Mouse (Mus musculus) liver, postnatal 0 days (tissue): ENCODE measurements around the gene Mnat1. TPM values are rescaled to one million over a fixed set of nuclear protein-coding genes. Genes with fewer than 3 reads are reported as not detected.
"Not testable (repeated sequence)": the region's sequence is repeated elsewhere in the genome, so short reads cannot be mapped to it uniquely, and the experiment has no call there.

Experiments used
- ATAC-seq: fragments of 200-750 bp; cut with Nextera tagmentation; 2 replicates; pipeline ENCODE4 v1.8.0; 2017; ENCODE audit warnings: mild to moderate bottlenecking, moderate library complexity
- DNase-seq: peaks from one replicate; pipeline ENCODE4 v3.0.0-alpha.2; 2016
- H3K27ac ChIP-seq: fragments of 300-500 bp; sonication (generic); 2 replicates; pipeline ENCODE4 v1.5.1; 2014; ENCODE audit warnings: antibody characterized with exemption, moderate library complexity, mild to moderate bottlenecking, low read depth
- H3K27me3 ChIP-seq: fragments of 300-500 bp; sonication (generic); 2 replicates; pipeline ENCODE4 v1.6.1; 2014; ENCODE audit warnings: low read length, control low read depth, mixed read lengths; ENCODE audit not compliant: insufficient read depth
- H3K36me3 ChIP-seq: fragments of 300-500 bp; sonication (generic); replicated peaks from 2 replicates; pipeline ENCODE4 v1.6.1; 2014; ENCODE audit warnings: mild to moderate bottlenecking, control low read depth, low read length, moderate library complexity, mixed read lengths; ENCODE audit not compliant: insufficient read depth
- H3K4me1 ChIP-seq: fragments of 300-500 bp; sonication (generic); 2 replicates; pipeline ENCODE4 v1.6.1; 2014; ENCODE audit warnings: antibody characterized with exemption, mild to moderate bottlenecking, control low read depth; ENCODE audit not compliant: insufficient read depth
- H3K4me2 ChIP-seq: fragments of 300-500 bp; sonication (generic); 2 replicates; pipeline ENCODE4 v1.6.1; 2014; ENCODE audit warnings: low read depth, mild to moderate bottlenecking, low read length, moderate library complexity, mixed read lengths
- H3K4me3 ChIP-seq: fragments of 300-500 bp; sonication (generic); 2 replicates; pipeline ENCODE4 v1.5.1; 2014; ENCODE audit warnings: low read depth, low read length
- H3K9ac ChIP-seq: fragments of 300-500 bp; sonication (generic); replicated peaks from 2 replicates; pipeline ENCODE4 v1.6.1; 2014; ENCODE audit warnings: mild to moderate bottlenecking, moderate library complexity
- H3K9me3 ChIP-seq: fragments of 300-500 bp; sonication (generic); 2 replicates; pipeline ENCODE4 v1.6.1; 2016; ENCODE audit warnings: mild to moderate bottlenecking, control low read depth, low read length, mixed read lengths
- CTCF ChIP-seq: sonication (generic); IDR thresholded peaks from 2 replicates; pipeline ENCODE4 v1.5.1; 2016; ENCODE audit warnings: antibody characterized with exemption, low read depth
- EP300 ChIP-seq: IDR thresholded peaks from 2 replicates; pipeline ENCODE4 v1.6.1; 2016; ENCODE audit warnings: antibody characterized with exemption, low read depth, mild to moderate bottlenecking
- WGBS: fragments of 180-500 bp; shearing (Covaris S2); extraction: QIAGEN DNeasy Blood & Tissue Kit; methylation state at CpG from one replicate; pipeline ENCODE4 v1.1.7; 2014; ENCODE audit not compliant: insufficient replicate concordance; 5-methylcytosine and 5-hydroxymethylcytosine counted together
- polyA plus RNA-seq: library from polyadenylated mRNA; unstranded; fragments of >200 nt; fragmentation: Nextera tagmentation; extraction: Ambion mirVana; gene quantifications from 2 replicates; pipeline ENCODE4 v1.2.1, GENCODE M21; 2015

Gene Mnat1
- polyA plus RNA-seq, 1 experiment from 2014 or later, result 8.6 TPM

DNA sequence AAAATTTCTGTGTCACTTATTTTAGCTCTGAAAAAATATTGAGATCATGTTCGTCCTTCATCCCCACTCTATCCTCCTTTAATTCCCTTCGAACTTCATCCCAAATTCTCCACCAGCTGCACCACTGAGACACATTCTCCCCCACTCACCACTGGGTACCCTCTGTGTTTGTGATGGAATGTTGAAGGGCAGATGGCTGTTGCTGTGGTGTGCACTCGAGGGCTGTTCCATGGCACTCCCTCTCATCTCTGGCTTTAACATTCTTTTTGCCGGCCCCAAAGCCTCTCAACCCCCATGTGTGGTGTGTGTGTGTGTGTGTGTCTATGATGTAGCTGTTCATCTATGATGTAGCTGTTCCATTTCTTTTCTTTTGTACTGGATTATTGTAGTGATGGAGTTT lies 1.7 kb downstream of the Mnat1 start:
- H3K9ac ChIP-seq, result no peak overlapping the region
- TF ChIP-seq EP300 (no peak), CTCF (no peak)
- no peaks in the 10 kb centered on the region for H3K9me3 ChIP-seq
- no peak for ATAC-seq
- DNase-seq, result no peak
- WGBS, result 71% methylated on average over 4 of the region's 4 CpGs
- H3K27me3 ChIP-seq, result no peaks in the 10 kb centered on the region
- H3K27ac ChIP-seq, result no peak overlapping the region
- no peak overlapping the region for H3K4me3 ChIP-seq
- H3K4me1 ChIP-seq, result 0 out of 2 replicates have a peak, but pooled peaks cover 4% of the 10 kb centered on the region
- no peak overlapping the region for H3K4me2 ChIP-seq
- H3K36me3 ChIP-seq, result no peaks in the 10 kb centered on the region

DNA sequence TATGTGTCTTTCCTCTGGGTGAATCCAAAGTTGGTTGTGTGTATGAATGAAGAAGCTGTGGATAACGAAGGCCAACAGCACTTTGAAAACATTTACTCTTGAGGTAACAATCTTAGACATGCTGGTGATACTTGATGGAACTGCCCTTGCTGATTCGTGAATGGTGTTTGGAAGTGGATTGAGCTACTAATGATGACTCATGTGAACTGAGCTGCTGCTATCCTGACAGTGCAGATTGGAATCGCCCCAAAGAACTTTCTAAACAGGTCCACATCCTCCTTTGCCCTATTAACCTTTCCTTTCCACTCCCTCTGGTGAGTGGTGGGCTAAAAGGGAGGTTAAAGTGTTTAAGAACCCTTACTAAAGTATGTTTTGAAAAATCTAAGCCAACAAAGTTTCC lies 17.2 kb downstream of the Mnat1 start:
- Histone ChIP-seq H3K4me3 (no peak overlapping the region), H3K36me3 (no peaks in the 10 kb centered on the region), H3K27me3 (no peaks in the 10 kb centered on the region), H3K27ac (no peak overlapping the region), H3K4me1 (no peaks in the 10 kb centered on the region), H3K9me3 (no peaks in the 10 kb centered on the region), H3K9ac (no peak overlapping the region), H3K4me2 (no peak overlapping the region)
- ATAC-seq (no peak), DNase-seq (no peak)
- no peak for TF ChIP-seq CTCF
- no peak for TF ChIP-seq EP300
- WGBS, result 66% methylated on average over 3 of the region's 3 CpGs

DNA sequence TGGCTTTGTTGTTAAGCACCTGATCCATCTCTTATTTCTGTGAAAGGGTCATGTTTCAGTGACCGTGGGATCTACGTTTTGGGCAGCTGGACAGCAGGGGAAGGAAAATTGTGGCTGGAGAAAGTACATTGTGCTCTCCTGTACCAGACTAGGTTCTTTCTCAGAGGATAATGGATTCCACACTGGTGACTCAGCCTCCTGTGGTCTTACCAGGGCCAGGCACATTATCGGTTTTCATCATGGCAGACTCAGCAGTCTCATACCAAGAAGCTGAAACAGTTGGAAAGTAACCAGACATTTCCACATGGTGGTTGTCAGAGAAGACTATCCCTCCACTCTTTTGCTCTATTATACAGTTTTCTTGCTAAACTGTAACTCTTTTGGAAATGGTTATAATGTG lies 23.7 kb downstream of the Mnat1 start:
- Histone ChIP-seq H3K27ac (no peak overlapping the region), H3K9ac (no peak overlapping the region), H3K4me2 (no peak overlapping the region), H3K36me3 (no peaks in the 10 kb centered on the region), H3K4me3 (no peak overlapping the region), H3K27me3 (no peaks in the 10 kb centered on the region), H3K9me3 (no peaks in the 10 kb centered on the region), H3K4me1 (no peaks in the 10 kb centered on the region)
- 61% methylated on average over 3 of the region's 3 CpGs for WGBS
- no peak for ATAC-seq
- TF ChIP-seq EP300 (no peak), CTCF (no peak)
- DNase-seq, result no peak

DNA sequence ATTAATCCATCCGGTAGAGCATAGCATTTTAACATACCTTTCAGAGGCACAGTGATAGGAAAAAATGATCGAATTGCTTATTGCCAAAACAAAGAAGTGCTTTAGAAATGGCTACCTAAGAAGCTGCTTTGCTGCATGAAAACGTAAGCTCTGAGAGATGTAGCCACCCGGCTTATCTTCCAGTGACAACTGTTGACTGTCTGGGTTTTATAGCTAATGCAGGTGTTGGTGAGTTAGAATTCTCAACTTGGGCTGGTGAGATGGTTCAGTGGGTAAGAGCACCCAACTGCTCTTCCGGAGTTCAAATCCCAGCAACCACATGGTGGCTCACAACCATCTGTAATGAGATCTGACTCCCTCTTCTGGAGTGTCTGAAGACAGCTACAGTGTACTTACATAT lies 27.5 kb downstream of the Mnat1 start:
- not testable (repeated sequence) for H3K4me3 ChIP-seq, H3K9me3 ChIP-seq, ATAC-seq, H3K4me1 ChIP-seq, H3K9ac ChIP-seq, DNase-seq, H3K27me3 ChIP-seq, H3K27ac ChIP-seq, H3K36me3 ChIP-seq, H3K4me2 ChIP-seq
- WGBS, result 74% methylated on average over 5 of the region's 5 CpGs

DNA sequence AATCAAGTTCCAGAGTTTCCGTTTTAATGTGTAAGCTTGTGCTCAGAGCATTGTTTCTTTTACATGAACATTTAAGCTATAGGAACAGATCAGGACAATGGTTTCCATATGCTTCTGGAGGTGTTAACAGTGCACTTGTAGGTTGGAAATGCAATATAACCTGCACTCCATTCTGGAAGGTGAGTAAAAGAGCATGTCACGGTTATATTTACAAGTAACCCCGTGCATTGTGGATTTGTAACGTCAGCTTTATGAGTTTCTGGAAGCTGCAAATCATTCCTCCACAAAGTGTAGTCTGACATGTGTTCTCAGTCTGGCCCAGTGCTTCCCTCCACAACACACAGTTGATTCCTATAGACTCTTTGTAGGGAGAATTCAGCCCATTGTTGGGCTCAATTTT lies 30.6 kb downstream of the Mnat1 start:
- no peak for ATAC-seq
- Histone ChIP-seq H3K36me3 (no peaks in the 10 kb centered on the region), H3K27me3 (no peaks in the 10 kb centered on the region), H3K4me1 (no peaks in the 10 kb centered on the region), H3K4me2 (no peak overlapping the region), H3K27ac (no peak overlapping the region), H3K4me3 (no peak overlapping the region), H3K9me3 (no peaks in the 10 kb centered on the region), H3K9ac (no peak overlapping the region)
- WGBS, result 85% methylated on average over 4 of the region's 4 CpGs
- TF ChIP-seq CTCF (no peak), EP300 (no peak)
- no peak for DNase-seq

DNA sequence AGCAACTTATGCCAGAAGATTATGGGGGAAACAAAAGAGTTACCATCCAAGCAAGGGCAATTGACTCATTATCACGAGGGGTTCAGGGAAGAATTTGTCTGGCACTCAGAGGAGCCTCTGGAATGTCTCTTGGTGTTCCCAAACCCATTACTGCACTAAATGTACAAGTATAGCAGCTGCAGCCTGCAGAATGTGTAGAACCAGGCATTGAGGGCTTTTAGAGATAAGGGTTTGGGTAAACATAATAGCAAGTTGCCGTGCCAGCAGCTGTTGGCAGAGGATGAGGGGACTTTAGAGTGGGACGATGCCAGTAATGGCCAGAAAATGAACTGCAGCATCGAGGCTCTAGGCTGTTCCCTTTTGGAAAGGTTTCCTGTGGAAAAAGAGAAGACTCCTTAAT lies 36.8 kb downstream of the Mnat1 start:
- Histone ChIP-seq H3K36me3 (no peaks in the 10 kb centered on the region), H3K4me1 (peaks cover 6% of the 10 kb centered on the region; the same call in 1 of the 2 replicates), H3K9ac (no peak overlapping the region), H3K4me3 (no peak overlapping the region), H3K27ac (no peak overlapping the region), H3K9me3 (no peaks in the 10 kb centered on the region), H3K27me3 (no peaks in the 10 kb centered on the region), H3K4me2 (no peak overlapping the region)
- no peak for TF ChIP-seq CTCF
- no peak for TF ChIP-seq EP300
- ATAC-seq, result no peak
- no peak for DNase-seq
- WGBS, result 56% methylated on average over 4 of the region's 4 CpGs

DNA sequence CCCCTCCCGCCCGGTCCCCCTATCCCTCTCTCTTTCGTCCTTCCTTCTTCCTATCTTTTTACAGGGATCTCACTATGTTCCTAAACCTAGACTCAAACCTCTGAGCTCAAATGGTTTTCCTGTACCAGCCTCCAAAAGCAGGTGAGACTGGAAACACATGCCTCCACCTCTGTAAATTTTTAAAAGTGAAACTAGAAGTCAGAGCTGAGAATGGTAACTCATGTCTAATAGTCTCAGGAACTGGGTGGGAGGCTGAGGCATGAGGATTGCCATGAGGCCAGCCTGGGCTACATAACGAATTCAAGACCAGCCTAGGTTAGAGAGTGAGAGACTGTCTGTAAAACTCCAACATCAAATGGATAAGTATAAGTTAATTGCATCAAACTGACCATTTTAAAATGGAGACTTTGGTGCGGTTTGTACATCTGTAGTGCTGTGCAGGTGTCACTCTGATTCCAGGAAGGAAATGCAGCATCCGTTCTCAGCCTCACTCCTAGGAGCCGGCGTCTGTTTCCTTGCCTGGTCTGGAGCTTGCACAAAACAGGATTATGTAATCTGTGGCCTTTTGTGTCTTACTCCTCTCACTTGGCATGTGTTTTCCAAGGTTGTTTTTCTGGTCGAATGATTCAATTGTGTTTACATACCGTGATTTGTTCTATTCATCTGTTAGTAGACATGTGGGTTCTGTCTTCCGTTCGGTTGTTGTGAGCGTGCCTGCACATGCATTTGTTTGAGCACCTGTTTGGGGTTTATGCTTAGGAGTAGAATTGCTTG lies 39.1 kb downstream of the Mnat1 start:
- Histone ChIP-seq H3K9me3 (no peaks in the 10 kb centered on the region), H3K4me3 (no peak overlapping the region), H3K4me1 (peaks cover 6% of the 10 kb centered on the region; the same call in 1 of the 2 replicates), H3K36me3 (no peaks in the 10 kb centered on the region), H3K27ac (no peak overlapping the region), H3K9ac (no peak overlapping the region), H3K4me2 (no peak overlapping the region), H3K27me3 (no peaks in the 10 kb centered on the region)
- ATAC-seq (no peak), DNase-seq (no peak)
- TF ChIP-seq CTCF (no peak), EP300 (no peak)
- WGBS, result 64% methylated on average over 13 of the region's 13 CpGs
